Mouse (Mus musculus): ENCODE data around the gene Gfy. TPM values are rescaled to one million over a fixed set of nuclear protein-coding genes. Genes with fewer than 3 reads are reported as not detected.

The Gfy gene
- not detected in 2 replicates for polyA plus RNA-seq (2012; rRNA removed)

DNA sequence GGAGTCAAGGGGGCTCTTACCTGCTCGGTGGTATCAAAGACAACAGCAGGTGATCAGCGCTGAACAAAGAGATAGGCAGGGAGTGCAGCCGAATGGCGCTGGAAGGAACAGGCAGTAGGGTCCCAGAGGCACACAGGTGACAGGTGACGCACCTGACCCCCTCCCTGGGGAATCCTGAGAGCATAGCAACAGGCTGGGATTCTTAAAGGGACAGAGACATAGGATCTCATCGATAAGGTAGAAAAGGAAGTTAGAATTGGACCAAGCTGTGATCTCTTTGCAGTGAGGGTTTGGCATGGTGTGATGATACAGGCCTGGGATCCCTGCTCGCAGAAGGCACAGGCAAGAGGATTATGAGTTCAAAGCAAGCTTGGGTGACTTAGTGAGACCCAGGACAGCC lies at the start of gene Gfy:
Gfy (minus strand) TSS at position 101 of the 400 bp plus-strand sequence.
- H3K4me1 ChIP-seq (ENCODE audit: control insufficient read depth, insufficient read depth, low read length), result no peaks in the 10 kb centered on the region
- peaks cover 5% of the 10 kb centered on the region for H3K27me3 ChIP-seq (replicated peaks; ENCODE audit: control insufficient read depth, insufficient read depth, low read length)
- no peaks in the 10 kb centered on the region for H3K36me3 ChIP-seq (ENCODE audit: control insufficient read depth, insufficient read depth, low read length)
- H3K4me3 ChIP-seq (ENCODE audit: insufficient read depth, low read depth, low read length), result no peak within 1 kb of the TSS
- WGBS, result 40% methylated on average over 7 of the region's 7 CpGs
- H3K27ac ChIP-seq (ENCODE audit: insufficient read depth, low read depth, low read length), result no peak within 1 kb of the TSS
- no peak for DNase-seq
- TF ChIP-seq CTCF (conservative IDR thresholded peaks at IDR 0.05; ENCODE audit: insufficient read depth, insufficient read length, low read depth, low read length) (no peak), POLR2A (IDR thresholded peaks at IDR 0.05; ENCODE audit: low read depth, low read length) (no peak)

DNA sequence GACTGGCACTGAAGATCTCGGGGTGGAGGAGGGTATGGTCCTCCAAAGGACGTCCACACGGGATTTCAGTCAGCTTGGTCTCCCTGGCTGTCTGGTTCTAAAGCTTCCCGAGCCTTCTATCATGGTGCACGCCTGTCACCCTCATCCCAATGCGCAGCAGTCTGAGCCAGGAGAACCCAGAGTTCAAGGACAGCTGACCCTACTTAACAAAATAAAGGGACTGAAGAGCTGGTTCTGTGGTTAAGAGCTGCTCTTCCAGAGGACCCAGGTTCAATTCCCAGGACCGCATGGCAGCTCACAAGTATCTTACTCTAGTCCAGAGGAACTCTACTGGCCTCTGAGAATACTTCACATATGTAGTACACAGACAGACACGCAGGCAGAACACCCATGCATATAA lies 49.7 kb upstream of the Gfy start:
- 92% methylated on average over 8 of the region's 8 CpGs for WGBS
- Histone ChIP-seq H3K4me3 (ENCODE audit: insufficient read depth, low read depth, low read length) (no peak overlapping the region), H3K36me3 (ENCODE audit: control insufficient read depth, insufficient read depth, low read length) (no peaks in the 10 kb centered on the region), H3K4me1 (ENCODE audit: control insufficient read depth, insufficient read depth, low read length) (no peaks in the 10 kb centered on the region), H3K27me3 (replicated peaks; ENCODE audit: control insufficient read depth, insufficient read depth, low read length) (no peaks in the 10 kb centered on the region), H3K27ac (ENCODE audit: insufficient read depth, low read depth, low read length) (no peak overlapping the region)
- no peak for DNase-seq
- TF ChIP-seq CTCF (conservative IDR thresholded peaks at IDR 0.05; ENCODE audit: insufficient read depth, insufficient read length, low read depth, low read length) (no peak), POLR2A (IDR thresholded peaks at IDR 0.05; ENCODE audit: low read depth, low read length) (no peak)

DNA sequence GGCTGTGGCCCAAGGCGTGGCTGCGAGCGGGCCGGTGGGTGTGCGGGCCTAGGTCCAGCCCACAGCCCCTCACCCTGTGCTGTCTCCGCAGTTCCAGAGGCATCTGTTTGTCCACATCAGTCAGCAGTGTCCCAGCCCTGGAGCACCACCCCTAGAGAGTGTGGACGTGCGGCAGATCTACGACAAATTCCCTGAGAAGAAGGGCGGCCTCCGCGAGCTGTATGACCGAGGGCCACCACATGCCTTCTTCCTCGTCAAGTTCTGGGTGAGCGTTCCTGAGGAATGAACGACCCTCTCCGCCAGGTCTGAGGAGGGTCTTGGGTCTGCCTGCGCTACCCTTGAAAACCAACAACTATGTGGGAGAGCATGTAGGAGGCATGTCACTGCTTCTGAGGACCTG lies 49.2 kb upstream of the Gfy start:
- Histone ChIP-seq H3K4me3 (ENCODE audit: insufficient read depth, low read depth, low read length) (no peak overlapping the region), H3K36me3 (ENCODE audit: control insufficient read depth, insufficient read depth, low read length) (no peaks in the 10 kb centered on the region), H3K4me1 (ENCODE audit: control insufficient read depth, insufficient read depth, low read length) (no peaks in the 10 kb centered on the region), H3K27ac (ENCODE audit: insufficient read depth, low read depth, low read length) (no peak overlapping the region), H3K27me3 (replicated peaks; ENCODE audit: control insufficient read depth, insufficient read depth, low read length) (no peaks in the 10 kb centered on the region)
- WGBS, result 88% methylated on average over 18 of the region's 18 CpGs
- no peak for DNase-seq
- TF ChIP-seq POLR2A (IDR thresholded peaks at IDR 0.05; ENCODE audit: low read depth, low read length) (no peak), CTCF (conservative IDR thresholded peaks at IDR 0.05; ENCODE audit: insufficient read depth, insufficient read length, low read depth, low read length) (no peak)

DNA sequence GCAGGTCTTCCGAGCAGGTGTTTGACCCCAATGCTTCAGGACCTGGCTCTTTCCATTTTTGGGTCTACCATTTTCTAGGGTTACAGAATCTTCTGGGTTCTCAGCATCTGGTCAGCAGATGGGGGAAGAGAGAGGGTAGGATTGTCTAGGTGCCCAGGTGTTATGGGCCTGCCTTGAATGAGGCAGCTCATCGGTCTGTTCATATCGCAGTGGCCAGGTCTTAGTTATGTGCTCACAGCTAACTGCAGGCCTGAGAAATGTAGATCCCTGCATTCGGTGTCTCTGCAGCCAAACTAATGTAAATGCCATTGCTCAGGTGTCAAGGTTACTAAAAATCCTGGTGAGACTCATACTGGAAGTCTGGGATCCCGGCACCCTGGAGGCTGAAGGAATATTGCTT lies 47.1 kb upstream of the Gfy start:
- no peak for TF ChIP-seq POLR2A (IDR thresholded peaks at IDR 0.05; ENCODE audit: low read depth, low read length)
- TF ChIP-seq CTCF (conservative IDR thresholded peaks at IDR 0.05; ENCODE audit: insufficient read depth, insufficient read length, low read depth, low read length), result no peak

DNA sequence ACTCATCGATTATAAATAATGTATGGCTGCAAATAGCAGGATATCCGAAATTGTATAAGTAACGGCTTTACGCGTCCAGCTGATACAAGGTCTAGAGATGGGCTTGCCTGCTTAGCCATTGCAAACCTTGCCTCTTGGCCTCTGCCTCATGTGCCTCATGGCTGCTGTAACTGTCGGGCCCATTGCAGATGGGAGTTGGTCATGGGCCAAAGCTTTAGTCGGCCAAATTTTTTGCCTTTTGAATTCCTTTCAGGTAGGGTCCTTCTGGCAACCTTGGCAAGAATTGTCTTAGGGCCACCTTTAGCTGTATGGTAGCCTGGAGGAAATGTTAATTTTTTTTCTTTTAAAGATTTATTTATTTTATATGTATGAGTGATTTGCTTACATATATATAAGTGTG lies 45.5 kb upstream of the Gfy start:
- DNase-seq, result no peak
- H3K4me3 ChIP-seq (ENCODE audit: insufficient read depth, low read depth, low read length), result no peak overlapping the region
- 82% methylated on average over 7 of the region's 7 CpGs for WGBS

More for the DNA sequence above, 47.1 kb upstream of the Gfy start:
- WGBS, result 98% methylated on average over 5 of the region's 5 CpGs
- H3K27me3 ChIP-seq (replicated peaks; ENCODE audit: control insufficient read depth, insufficient read depth, low read length), result no peaks in the 10 kb centered on the region
- H3K4me3 ChIP-seq (ENCODE audit: insufficient read depth, low read depth, low read length), result no peak overlapping the region
- H3K27ac ChIP-seq (ENCODE audit: insufficient read depth, low read depth, low read length), result no peak overlapping the region
- H3K36me3 ChIP-seq (ENCODE audit: control insufficient read depth, insufficient read depth, low read length), result no peaks in the 10 kb centered on the region
- H3K4me1 ChIP-seq (ENCODE audit: control insufficient read depth, insufficient read depth, low read length), result no peaks in the 10 kb centered on the region
- no peak for DNase-seq

DNA sequence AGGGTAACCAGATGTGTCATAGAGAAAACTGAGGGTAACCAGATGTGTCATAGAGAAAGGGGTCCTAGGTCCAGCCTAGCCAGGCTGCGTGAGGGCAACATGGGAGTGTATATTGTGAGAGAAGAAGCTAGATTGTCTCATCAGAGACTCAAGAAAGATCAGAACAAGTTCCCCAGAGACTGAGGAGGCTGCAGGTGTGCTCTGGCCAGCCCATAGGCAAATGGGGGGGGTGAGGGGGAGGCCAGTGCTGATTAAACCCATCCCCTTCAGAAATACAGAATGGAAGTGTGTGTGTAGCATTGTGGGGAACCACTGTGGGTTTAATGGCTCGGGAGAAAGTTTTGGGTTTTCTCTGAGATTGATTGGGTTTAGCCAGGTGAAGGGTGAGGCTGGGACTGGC lies 42.3 kb upstream of the Gfy start:
- Histone ChIP-seq H3K4me1 (ENCODE audit: control insufficient read depth, insufficient read depth, low read length) (no peaks in the 10 kb centered on the region), H3K36me3 (ENCODE audit: control insufficient read depth, insufficient read depth, low read length) (no peaks in the 10 kb centered on the region), H3K27ac (ENCODE audit: insufficient read depth, low read depth, low read length) (no peak overlapping the region), H3K4me3 (ENCODE audit: insufficient read depth, low read depth, low read length) (no peak overlapping the region), H3K27me3 (replicated peaks; ENCODE audit: control insufficient read depth, insufficient read depth, low read length) (no peaks in the 10 kb centered on the region)
- 79% methylated on average over 2 of the region's 2 CpGs for WGBS
- no peak for TF ChIP-seq CTCF (conservative IDR thresholded peaks at IDR 0.05; ENCODE audit: insufficient read depth, insufficient read length, low read depth, low read length)
- no peak for TF ChIP-seq POLR2A (IDR thresholded peaks at IDR 0.05; ENCODE audit: low read depth, low read length)
- DNase-seq, result no peak

More for the DNA sequence above, 45.5 kb upstream of the Gfy start:
- Histone ChIP-seq H3K4me1 (ENCODE audit: control insufficient read depth, insufficient read depth, low read length) (no peaks in the 10 kb centered on the region), H3K36me3 (ENCODE audit: control insufficient read depth, insufficient read depth, low read length) (no peaks in the 10 kb centered on the region), H3K27me3 (replicated peaks; ENCODE audit: control insufficient read depth, insufficient read depth, low read length) (no peaks in the 10 kb centered on the region), H3K27ac (ENCODE audit: insufficient read depth, low read depth, low read length) (no peak overlapping the region)
- TF ChIP-seq CTCF (conservative IDR thresholded peaks at IDR 0.05; ENCODE audit: insufficient read depth, insufficient read length, low read depth, low read length) (no peak), POLR2A (IDR thresholded peaks at IDR 0.05; ENCODE audit: low read depth, low read length) (no peak)

DNA sequence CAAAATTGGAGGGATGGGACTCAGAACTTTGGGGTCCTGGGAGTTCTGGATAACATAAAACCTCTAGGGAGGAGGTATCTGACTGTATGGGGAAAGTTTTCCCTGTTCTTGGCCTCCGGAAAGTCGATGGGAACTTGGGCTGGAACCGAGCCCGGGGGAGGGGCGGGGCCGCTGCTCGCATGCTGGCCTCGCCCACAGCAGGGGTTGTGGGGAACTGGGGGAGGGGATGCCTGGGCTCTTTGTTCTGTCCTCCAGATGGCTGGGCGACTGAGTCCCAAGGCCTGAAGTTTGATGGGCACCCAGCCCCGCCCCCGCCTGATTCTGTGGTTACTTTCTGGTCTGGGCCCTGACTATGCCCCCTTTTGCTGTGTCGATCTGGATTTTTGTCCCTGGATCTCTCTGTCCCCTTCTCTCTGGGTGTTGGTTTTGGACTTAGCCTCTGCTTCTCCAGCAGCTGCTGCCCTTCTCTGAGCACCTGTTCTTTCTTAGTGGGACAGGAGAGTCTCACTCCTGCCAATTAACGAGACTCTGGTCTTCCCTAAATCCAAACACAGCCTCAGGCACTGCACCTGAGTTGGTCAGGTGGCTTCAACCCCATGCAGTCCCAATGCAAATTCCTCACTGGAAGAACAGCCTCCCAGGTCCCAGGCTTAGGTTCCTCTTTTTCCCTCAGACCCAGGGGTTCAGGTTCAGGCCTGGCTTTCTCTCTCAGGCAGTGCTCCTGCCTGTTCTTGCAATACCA lies 37.2 kb upstream of the Gfy start:
- Histone ChIP-seq H3K36me3 (ENCODE audit: control insufficient read depth, insufficient read depth, low read length) (no peaks in the 10 kb centered on the region), H3K27me3 (replicated peaks; ENCODE audit: control insufficient read depth, insufficient read depth, low read length) (0 out of 2 replicates have a peak, but pooled peaks cover 2% of the 10 kb centered on the region), H3K4me3 (ENCODE audit: insufficient read depth, low read depth, low read length) (peak overlapping the region; percentile 59), H3K27ac (ENCODE audit: insufficient read depth, low read depth, low read length) (no peak overlapping the region), H3K4me1 (ENCODE audit: control insufficient read depth, insufficient read depth, low read length) (no peaks in the 10 kb centered on the region)
- WGBS, result 11% methylated on average over 13 of the region's 13 CpGs
- TF ChIP-seq POLR2A (IDR thresholded peaks at IDR 0.05; ENCODE audit: low read depth, low read length) (no peak), CTCF (conservative IDR thresholded peaks at IDR 0.05; ENCODE audit: insufficient read depth, insufficient read length, low read depth, low read length) (no peak)
- DNase-seq, result peak; percentile 64

Data from kidney, adult 2 months (tissue).